8 mouse cellular contexts compared by ENCODE assay signal in the genomic region with DNA sequence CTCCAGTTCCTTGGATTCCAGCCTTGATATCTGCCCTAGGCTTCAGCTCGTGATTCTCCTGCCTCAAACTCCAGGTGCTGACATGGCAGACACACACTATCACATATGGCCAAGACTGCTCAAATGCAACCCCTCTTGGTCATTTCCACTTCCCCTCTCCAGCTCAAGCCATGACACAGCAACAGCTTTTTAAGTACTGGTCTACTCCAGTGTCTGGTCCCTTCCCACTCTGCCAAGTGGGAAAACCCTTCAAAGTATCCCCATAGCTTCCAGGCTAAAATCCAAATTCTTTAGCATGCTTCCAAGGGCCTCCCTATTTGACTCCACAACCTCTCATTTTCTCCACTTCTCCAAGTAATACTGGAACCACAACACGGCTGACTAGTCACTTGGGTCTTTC. TPM values are rescaled to one million over a fixed set of nuclear protein-coding genes. Genes with fewer than 3 reads are reported as not detected.
DNase-seq lines count a peak whose midpoint lies in the region; ATAC-seq and TF ChIP-seq lines count a peak whose summit lies in the region.

No protein-coding gene starts in this region.

- no peaks in the 10 kb centered on the region for H3K36me3 ChIP-seq in embryonic facial prominence, embryonic 13.5 days
- H3K36me3 ChIP-seq in intestine, embryonic 16.5 days (ENCODE audit: control insufficient read depth, insufficient read depth, low read length), result no peaks in the 10 kb centered on the region
- H3K36me3 ChIP-seq in neural tube, embryonic 12.5 days, result no peaks in the 10 kb centered on the region

- H3K9ac ChIP-seq in embryonic facial prominence, embryonic 13.5 days, result peak overlapping the region; percentile 27; the same call in 1 of the 2 replicates
- peak overlapping the region; percentile 91; the same call in 1 of the 2 replicates for H3K9ac ChIP-seq in intestine, embryonic 16.5 days (ENCODE audit: low read depth, low read length)
- H3K9ac ChIP-seq in neural tube, embryonic 12.5 days, result no peak overlapping the region

- H3K27ac ChIP-seq in layer of hippocampus, adult 2 months, result peak overlapping the region; percentile 100
- no peak overlapping the region; the same call in 1 of the 2 replicates for H3K27ac ChIP-seq in embryonic facial prominence, embryonic 13.5 days
- peak overlapping the region; percentile 32; the same call in 1 of the 2 replicates for H3K27ac ChIP-seq in intestine, embryonic 16.5 days (ENCODE audit: low read length)
- no peak overlapping the region for H3K27ac ChIP-seq in neural tube, embryonic 12.5 days

- no peak for DNase-seq in layer of hippocampus, adult 2 months (ENCODE audit: low spot score in 2 of 2)
- no peak for DNase-seq in layer of hippocampus, adult 8-10 months (ENCODE audit: low spot score in 2 of 2)
- no peak for DNase-seq in ovary, postnatal 14 days (ENCODE audit: low spot score)
- no peak for DNase-seq in urinary bladder, postnatal 25 days (ENCODE audit: low spot score)

- no peak for ATAC-seq in embryonic facial prominence, embryonic 13.5 days (ENCODE audit: insufficient number of reproducible peaks, insufficient read depth, low FRiP score, low TSS enrichment, low read depth)
- ATAC-seq in intestine, embryonic 16.5 days, result no peak
- ATAC-seq in neural tube, embryonic 12.5 days (ENCODE audit: low FRiP score, low read depth), result no peak
- no peak for ATAC-seq in CD4-positive, CD25-positive, alpha-beta regulatory T cell, adult 4 months

- TF ChIP-seq CTCF in layer of hippocampus, adult 2 months (conservative IDR thresholded peaks at IDR 0.05), result no peak

- peaks cover 18% of the 10 kb centered on the region for H3K4me1 ChIP-seq in embryonic facial prominence, embryonic 13.5 days
- H3K4me1 ChIP-seq in intestine, embryonic 16.5 days (ENCODE audit: control insufficient read depth, insufficient read depth, low read length), result peaks cover 20% of the 10 kb centered on the region
- H3K4me1 ChIP-seq in neural tube, embryonic 12.5 days, result peaks cover 19% of the 10 kb centered on the region

- 65% methylated on average over 2 of the region's 2 CpGs for WGBS in embryonic facial prominence, embryonic 13.5 days
- WGBS in intestine, embryonic 16.5 days, result 44% methylated on average over 2 of the region's 2 CpGs
- WGBS in neural tube, embryonic 12.5 days, result 86% methylated on average over 2 of the region's 2 CpGs

- no peaks in the 10 kb centered on the region for H3K27me3 ChIP-seq in embryonic facial prominence, embryonic 13.5 days
- no peaks in the 10 kb centered on the region for H3K27me3 ChIP-seq in intestine, embryonic 16.5 days (replicated peaks; ENCODE audit: control insufficient read depth, insufficient read depth, low read length)
- H3K27me3 ChIP-seq in neural tube, embryonic 12.5 days (replicated peaks), result no peaks in the 10 kb centered on the region

- no peaks in the 10 kb centered on the region for H3K9me3 ChIP-seq in embryonic facial prominence, embryonic 13.5 days
- no peaks in the 10 kb centered on the region for H3K9me3 ChIP-seq in intestine, embryonic 16.5 days (ENCODE audit: control insufficient read depth, low read length)
- no peaks in the 10 kb centered on the region for H3K9me3 ChIP-seq in neural tube, embryonic 12.5 days

- peak overlapping the region; percentile 66 for H3K4me2 ChIP-seq in embryonic facial prominence, embryonic 13.5 days
- H3K4me2 ChIP-seq in intestine, embryonic 16.5 days (ENCODE audit: low read depth, low read length), result peak overlapping the region; percentile 80
- peak overlapping the region; percentile 70 for H3K4me2 ChIP-seq in neural tube, embryonic 12.5 days (replicated peaks)

- peak overlapping the region; percentile 74 for H3K4me3 ChIP-seq in layer of hippocampus, adult 2 months
- peak overlapping the region; percentile 83; the same call in 1 of the 2 replicates for H3K4me3 ChIP-seq in embryonic facial prominence, embryonic 13.5 days
- peak overlapping the region; percentile 83 for H3K4me3 ChIP-seq in intestine, embryonic 16.5 days (ENCODE audit: low read length)
- no peak overlapping the region for H3K4me3 ChIP-seq in neural tube, embryonic 12.5 days

RNA-seq across cellular contexts. Expression of gene Cap1, which starts 1.8 kb away (rescaled TPM):
- 100 to 1,000 TPM; 296 to 316 TPM for total RNA-seq in layer of hippocampus, adult 2 months (2021)
- 100 to 1,000 TPM; 280 to 333 (median 312) TPM for total RNA-seq in layer of hippocampus, adult 8-10 months (2022)
- polyA plus RNA-seq in embryonic facial prominence, embryonic 13.5 days (2015; fragmentation: Nextera tagmentation; extraction: Ambion mirVana), result 65.5 and 67.2 TPM in 2 replicates
- 86.4 and 91.1 TPM in 2 replicates for polyA plus RNA-seq in intestine, embryonic 16.5 days (2015; fragmentation: Nextera tagmentation; extraction: Ambion mirVana)
- 34.7 and 59.7 TPM in 2 replicates for polyA plus RNA-seq in neural tube, embryonic 12.5 days (2016; fragmentation: Nextera tagmentation; extraction: Ambion mirVana)
- polyA plus RNA-seq in CD4-positive, CD25-positive, alpha-beta regulatory T cell, adult 4 months (2017; shearing (Covaris generic)), result 100 to 1,000 TPM; 298 to 352 TPM

RNA-seq across cellular contexts. Expression of gene Ppt1, which starts 48.0 kb away (rescaled TPM):
- 10 to 100 TPM; 84.6 to 88.1 TPM for total RNA-seq in layer of hippocampus, adult 2 months (2021)
- 100 to 1,000 TPM in 3 of 4 experiments, 10 to 100 TPM in 1; 91.5 to 118 (median 113) TPM for total RNA-seq in layer of hippocampus, adult 8-10 months (2022)
- 79.0 and 81.7 TPM in 2 replicates for polyA plus RNA-seq in embryonic facial prominence, embryonic 13.5 days (2015; fragmentation: Nextera tagmentation; extraction: Ambion mirVana)
- 79.3 and 81.0 TPM in 2 replicates for polyA plus RNA-seq in intestine, embryonic 16.5 days (2015; fragmentation: Nextera tagmentation; extraction: Ambion mirVana)
- 71.2 and 72.9 TPM in 2 replicates for polyA plus RNA-seq in neural tube, embryonic 12.5 days (2016; fragmentation: Nextera tagmentation; extraction: Ambion mirVana)
- polyA plus RNA-seq in CD4-positive, CD25-positive, alpha-beta regulatory T cell, adult 4 months (2017; shearing (Covaris generic)), result 100 to 1,000 TPM; 112 to 156 TPM

Comparison
In these comparisons a context has a peak if more than half of its experiments do, and no peak if none do; other contexts are left out.
1. H3K27ac ChIP-seq: peak in layer of hippocampus, adult 2 months (single experiment) and intestine, embryonic 16.5 days (single experiment); none in embryonic facial prominence, embryonic 13.5 days (single experiment) and neural tube, embryonic 12.5 days (single experiment).
2. Peak in every context shown above with its lines, with median percentiles within 50 percentile points of each other: H3K4me2 ChIP-seq.